Mouse (Mus musculus) heart, postnatal 10 days (tissue): ENCODE results near the gene Lrpap1. TPM values are rescaled to one million over a fixed set of nuclear protein-coding genes. Genes with fewer than 3 reads are reported as not detected.
A peak's percentile ranks its signal among the peaks of the same experiment; 100 is the strongest.

Experiments used
- DNase-seq, 2 experiments: peaks; one replicate each; pipeline ENCODE4 v3.0.0; 2021
- intact Hi-C: fragments of 180-260 bp; cut with DNase I; formaldehyde crosslinking; loops from one replicate; pipeline ENCODE4 v1.15.1; 2025
- total RNA-seq, 2 experiments: library from RNA; stranded (reverse); gene quantifications; 2 replicates each; pipeline ENCODE4 v1.2.3; 2021

The Lrpap1 gene
- 10 to 100 TPM; 52.6 to 58.3 TPM for total RNA-seq

DNA sequence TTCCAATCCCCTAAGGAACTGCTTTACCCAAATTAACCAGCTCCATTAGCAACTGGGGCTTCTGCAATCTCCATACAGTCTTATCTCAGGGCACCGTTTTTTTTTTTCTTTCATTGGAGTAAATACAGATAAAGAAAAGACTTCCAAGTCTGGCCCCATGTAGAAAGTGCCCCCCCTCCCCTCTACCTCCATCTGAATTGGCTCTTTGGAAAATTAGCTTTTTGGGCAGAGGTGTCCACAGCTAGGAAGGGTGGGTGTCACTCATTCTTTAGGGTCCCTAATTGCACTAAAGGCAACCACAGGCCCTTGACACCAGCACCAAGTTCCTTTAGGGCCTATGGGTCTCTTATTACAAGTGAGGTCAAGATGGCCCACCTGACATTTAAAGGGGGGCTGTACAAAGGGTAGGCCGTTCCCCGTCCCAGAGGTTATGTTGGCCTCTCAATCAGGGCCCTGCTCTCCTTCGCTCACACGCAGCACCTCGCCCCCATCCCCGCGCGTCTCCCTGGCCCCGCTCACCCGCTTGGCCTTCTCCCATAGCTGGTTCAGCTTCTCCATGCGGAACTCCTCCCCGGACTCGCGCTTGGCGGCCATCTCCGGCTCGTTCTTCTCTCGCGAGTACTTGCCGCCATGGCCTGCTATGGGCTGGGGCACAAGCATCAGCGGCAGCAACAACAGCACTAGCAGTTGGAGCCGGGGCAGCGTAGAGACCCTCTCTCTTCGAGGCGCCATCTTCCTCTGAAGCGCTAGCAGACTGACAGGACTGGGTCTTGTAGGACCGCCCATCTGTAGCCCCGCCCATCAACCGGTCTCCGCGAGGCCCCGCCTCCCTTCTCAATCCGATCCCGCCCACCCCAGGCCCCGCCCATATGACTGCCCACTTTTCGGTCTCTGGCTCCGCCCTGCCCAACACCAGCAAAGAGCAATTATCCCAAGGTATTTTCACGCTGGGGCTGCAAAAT lies at the start of gene Lrpap1:
Gene Lrpap1, minus strand, starts transcription at position 807 of the 962 bp plus-strand sequence.
- intact Hi-C loops, result no loop called here
- peak; percentile 90 to 92 for DNase-seq

DNA sequence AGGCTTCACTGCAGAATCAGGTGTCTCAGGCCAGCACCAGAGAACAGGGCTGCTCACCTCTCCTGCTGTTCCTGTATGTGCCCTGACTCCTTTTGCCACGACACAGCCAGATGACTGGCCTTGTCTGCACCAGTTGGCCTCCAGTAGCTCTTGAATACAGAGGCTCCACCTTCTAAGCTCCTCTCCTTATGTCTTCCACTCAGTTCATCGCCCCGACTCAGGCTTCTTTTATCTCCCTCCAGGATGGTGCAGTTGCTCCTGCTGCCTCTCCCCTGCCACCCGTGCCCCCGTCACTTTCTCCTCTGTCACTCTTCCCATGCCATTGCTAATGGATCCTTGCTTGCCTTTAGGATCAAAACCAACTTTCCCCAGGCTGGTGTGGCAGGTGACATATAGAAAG lies 44.4 kb upstream of the Lrpap1 start:
- no peak for DNase-seq
- intact Hi-C loops, result no loop called here

DNA sequence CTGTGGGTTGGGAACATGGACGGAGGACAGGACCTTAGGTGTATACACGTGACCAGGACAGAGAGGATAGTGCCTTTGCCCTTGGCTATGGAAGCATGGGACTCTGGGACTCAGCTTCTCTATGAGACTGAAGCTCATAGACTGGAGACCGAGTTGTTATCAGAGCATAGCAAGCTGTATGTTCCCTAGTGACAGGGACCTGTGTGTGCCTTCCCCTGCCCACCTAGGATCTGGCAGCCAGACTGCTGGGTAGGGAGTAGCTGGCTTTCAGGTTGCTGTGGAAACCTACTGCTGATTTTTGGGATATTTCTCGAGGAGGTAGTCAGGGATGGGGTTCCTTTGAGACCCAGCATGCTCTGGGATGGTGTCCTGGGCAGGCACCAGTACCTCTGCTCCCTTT lies 44.0 kb upstream of the Lrpap1 start:
- no peak for DNase-seq
- intact Hi-C loops, result no loop called here

DNA sequence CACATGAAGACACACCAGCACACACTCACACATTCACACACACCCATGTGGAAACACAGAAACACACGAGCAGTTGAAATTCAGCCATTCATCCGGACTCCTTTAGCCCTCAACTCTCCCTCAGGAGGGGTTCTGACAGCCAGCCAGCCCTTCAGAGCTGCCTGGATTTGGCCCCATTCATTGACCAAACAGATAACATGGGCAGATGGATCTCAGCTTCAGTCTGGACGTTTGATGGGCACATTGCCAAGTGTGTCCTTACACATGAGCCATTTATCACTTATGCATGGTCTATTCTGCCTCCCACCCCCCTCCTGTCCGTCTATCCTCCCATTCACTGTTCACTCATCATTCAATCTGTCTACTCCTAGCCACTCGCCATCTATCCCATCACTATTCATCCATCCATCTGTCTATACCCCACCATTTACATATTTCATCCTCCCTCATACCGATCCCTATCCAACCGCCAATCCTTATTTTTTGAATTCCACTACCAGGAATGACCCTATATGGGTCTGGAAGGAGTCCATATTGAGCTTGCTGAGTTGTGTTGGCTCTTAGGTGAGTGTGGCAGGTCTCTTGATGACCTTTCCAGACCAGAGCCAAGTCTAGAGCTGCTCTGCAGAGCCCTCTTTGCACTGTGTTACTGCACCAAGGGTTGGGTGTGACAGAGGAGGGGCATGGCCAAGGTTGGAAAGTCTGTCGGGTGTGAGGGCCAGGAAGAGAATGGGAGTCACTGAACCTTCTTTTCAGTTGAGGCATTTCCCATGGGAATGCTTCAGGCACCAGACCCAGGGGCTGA lies 42.6 kb upstream of the Lrpap1 start:
- no peak for DNase-seq
- intact Hi-C loops, result no loop called here

DNA sequence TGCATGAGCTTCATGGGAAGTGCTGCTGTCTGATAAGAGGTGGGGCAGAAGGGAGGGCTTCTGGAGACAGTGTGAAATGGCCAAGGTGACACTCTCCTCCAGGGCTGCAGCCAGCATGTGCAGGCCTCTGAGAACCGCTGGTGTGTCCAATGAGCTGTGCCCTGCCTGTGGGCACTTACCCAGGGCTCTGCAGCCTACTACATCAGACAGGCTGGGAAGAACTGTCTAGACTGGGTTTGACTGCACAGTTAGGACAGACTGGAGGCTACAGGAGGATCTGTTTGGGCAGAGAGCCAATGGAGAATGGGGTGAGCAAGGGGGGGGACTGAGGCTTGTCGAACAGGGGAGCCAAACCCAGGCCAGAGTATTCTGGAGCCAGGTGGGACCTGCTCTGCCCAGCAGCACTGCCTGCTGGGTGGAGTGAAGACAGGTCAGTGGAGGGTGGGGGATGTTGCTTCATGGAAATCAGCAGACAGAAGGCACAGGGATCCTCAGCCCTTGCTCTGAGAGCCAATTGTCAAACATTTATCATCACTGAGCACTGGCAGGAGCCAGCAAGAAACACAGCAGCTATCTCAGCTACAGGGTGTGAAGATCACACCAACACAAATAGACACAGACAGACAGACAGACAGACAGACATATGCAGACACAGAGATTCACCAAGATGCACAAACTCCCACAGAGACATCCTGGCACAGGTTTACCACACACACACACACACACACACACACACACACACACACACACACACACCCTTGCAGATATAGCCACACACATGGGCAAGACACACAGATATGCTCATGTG lies 41.8 kb upstream of the Lrpap1 start:
- DNase-seq, result peak in 1 of 2 experiments; percentile 32
- intact Hi-C loops, result no loop called here

DNA sequence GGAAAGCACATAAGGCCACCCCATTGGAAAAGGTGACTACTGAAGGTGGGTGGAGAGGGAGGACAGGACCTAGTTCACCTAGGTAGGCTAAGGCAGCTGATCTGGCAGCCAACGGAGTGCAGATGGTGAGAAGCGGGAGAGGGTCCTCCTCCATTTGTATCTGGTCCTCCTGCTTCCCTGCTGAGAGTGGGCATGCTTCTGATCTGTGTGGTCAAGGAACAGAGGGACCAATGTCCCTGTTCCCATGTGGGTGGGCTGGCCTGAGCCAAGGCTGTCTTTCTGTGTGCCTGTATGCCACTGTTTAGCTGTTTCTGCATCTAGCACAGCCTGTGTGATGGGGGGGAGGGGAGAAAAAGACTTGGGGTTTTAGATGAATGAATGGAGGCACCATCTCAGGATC lies 41.2 kb upstream of the Lrpap1 start:
- DNase-seq, result no peak
- intact Hi-C loops, result no loop called here

DNA sequence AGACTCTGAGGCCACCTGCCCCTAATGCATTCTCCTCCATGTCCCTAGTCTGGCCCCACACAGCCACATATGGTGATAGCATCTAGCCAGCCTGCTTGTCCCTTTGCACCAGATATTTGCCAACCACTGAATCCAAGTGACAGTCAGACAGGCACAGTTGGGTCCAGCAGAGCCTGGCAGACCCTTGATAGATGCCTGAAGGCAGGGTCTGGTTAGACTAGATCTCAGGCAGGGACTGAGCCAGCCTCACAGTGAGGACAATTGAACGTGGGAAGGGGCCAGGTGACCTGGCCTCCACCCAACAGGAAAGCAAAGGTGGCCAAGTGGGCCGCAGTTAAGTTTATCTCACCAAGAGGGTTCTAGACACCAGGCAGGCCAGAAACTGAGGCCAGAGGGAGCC lies 39.1 kb upstream of the Lrpap1 start:
- DNase-seq, result no peak
- intact Hi-C loops, result no loop called here

DNA sequence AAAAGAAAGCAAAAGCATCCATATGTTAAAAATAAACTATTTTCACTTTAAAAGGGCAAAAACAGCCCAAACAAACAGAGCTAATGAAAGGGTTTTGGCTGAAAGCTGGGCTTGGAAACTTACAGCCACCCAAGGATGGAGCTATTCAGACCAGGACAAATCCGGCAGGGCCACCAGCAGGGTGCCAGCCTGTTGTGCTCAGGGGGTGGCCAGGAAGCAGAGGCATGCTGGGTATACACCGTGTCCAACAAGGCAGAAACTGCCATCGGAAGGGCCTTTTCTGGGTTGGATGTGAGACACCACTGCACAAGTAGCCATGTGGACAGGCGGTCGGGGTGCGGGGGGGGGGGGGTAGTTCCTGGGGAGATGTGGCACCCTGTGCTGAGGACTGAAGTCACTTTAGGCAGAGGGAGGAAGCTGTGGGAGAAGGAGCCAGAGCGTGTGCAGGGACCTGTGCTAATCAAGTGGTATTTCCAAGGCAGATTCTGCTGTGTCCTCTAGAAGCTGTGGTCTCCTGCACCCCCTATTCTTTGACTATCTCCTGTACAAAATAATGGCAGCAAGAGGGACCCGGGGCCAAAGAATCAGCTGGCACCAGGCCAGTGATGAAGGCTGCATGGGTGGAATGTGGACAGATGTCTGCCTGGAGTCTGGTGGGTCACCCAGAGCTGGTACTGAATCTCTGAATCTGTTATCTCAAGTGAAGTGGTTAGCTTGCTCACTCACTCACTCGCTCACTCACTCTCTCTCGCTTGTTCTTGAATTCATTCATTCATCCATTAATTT lies 38.1 kb upstream of the Lrpap1 start:
- intact Hi-C loops, result no loop called here
- no peak for DNase-seq

DNA sequence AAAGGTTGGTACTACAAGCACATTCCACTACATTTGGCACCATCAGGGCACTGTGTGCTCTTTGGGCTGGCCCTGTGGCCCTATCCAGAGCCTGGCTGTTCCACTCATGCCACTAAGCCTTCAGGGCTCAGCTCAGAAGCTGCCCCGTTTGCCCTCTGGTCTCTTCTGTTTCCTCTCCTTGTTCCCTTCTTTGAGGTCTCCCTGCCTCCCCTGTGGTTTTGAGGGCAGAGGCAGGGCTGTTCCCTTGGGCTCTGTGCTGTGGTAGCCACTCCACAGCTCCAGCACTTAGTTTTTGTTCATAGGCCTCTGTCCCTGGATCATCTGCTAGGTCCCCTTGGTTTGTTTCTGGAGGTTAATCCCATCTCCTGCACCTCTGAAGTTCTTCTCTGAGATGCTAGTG lies 37.3 kb upstream of the Lrpap1 start:
- intact Hi-C loops, result no loop called here
- no peak for DNase-seq

DNA sequence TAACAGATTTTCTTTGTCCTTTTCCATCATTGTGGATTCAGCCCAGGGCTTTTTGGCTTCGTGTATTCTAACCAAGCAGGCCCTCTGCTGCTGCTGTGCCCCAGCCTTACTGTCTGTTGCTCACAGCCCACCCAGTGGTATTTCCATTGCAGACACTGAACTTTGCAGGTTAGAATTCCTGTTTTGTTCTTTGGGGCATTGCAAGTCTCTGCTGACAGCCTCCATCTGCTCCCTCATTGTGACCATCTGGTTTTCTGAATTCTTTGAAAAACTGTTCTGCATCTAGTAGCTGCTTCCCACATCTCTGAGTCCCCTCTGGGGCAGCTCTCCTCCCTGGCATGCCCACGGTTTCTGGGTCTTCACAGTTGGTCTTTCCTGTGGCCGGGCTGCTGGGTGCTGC lies 35.8 kb upstream of the Lrpap1 start:
- DNase-seq, result no peak
- intact Hi-C loops, result no loop called here

DNA sequence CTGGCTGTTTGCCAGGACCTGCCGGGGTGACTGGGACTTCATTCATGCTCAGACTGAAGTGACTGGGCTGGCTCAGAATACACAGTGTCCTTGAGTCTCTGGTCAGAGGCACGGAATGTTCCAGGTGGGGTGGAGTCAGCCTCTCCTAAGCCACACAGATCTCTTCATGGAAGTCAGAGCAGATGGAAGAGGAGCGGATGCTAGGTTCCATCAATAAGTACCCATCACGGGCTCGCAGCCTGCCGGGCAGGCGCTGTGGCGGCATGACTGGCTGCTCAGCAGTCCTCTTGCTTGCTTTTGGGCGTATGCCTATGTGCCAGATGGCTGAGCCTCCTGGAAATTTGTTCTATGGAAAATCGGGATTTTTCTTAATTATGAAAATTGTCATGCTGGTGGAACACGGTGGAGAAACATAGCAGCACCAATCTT lies 32.6 kb upstream of the Lrpap1 start:
- no peak for DNase-seq
- intact Hi-C loops, result no loop called here

DNA sequence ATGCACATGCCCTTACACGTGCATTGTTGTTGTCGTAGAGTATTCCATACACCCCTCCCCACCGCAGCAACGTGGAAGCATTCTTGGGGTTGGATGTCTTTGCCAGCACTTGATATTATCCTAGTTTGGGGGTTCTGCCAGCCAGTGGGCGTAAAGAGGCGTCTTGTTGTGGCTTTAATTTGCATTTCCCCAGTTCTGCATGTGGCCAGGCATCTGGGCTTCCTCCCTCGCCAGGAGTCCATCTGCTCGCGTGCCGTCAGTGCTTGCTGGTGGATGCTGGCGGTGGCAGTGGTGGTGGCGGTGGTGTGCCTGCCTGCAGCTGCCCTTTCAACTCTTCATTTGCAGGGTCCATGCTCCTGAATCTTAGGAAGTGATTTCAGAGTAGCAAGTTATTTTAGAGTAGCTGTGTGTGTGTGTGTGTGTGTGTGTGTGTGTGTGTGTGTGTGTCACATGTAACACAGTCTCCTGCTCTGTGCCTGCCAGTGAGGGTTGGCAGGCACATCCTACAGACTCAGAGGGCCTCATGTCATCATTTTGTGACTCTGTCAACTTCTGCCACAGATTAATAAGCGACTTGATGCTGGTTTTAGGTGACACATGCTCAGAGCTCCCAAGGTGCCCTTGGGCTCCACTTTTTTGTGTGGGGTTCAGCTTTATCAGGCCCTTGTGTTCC lies 32.1 kb upstream of the Lrpap1 start:
- intact Hi-C loops, result no loop called here
- no peak for DNase-seq

DNA sequence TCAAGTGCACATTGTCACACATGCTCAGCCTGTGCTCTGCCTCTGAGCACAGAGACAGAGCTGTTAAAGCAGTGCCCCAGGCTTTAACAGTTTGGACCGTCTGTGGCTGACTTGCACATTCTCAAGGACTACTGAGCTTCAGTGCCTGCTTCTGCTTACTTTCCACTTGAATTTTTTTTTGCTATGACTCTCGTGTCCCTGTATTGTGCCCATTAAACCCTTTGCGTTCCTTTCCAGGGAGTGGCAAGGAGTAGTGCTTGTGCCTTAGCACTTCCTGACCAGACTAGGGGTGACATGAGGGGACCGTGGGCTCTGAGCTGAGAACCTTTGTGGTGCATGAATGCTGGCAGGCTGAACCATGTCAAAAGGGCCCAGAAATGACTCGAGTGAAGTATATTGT lies 30.3 kb upstream of the Lrpap1 start:
- intact Hi-C loops, result no loop called here

DNA sequence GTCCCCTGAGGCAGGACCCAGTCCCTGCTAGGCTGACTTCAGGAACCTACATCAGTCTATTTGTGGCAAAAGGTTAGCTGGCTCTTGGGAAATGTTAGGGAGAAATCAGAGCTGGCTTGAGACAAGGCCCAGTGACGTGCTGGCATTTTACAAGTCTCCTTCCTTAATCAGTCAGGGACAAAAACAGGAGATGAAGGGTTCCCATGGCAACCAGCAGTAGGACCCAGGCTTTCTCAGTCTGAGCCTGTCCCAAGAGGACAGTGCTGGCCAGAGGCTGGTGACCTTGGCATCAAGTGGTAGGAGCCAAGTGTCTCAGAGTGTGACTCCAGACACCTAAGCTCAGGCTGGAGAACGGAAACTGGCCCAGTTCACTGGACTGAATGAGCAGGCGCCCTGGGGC lies 28.7 kb upstream of the Lrpap1 start:
- intact Hi-C loops, result no loop called here
- DNase-seq, result no peak

More for the DNA sequence above, 30.3 kb upstream of the Lrpap1 start:
- DNase-seq, result no peak

DNA sequence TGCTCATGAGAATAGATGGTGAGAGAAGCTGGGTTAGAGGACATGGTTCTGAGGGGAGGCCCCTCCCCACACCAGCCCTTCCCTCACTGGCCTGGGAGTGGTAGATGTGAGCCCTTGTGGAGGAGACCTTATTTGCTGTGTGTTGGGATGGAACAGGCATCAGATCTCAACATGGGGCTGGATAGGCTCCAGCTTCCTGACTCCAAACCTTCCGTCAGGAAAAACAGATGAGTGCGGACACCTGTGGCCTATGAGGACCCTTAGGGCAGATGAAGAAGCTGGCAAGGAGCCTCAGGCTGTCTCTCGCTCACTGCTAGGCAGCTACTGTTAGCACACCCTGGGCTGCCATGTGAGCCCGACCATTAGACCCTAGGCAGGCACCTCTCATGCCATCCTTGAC lies 27.9 kb upstream of the Lrpap1 start:
- intact Hi-C loops, result no loop called here
- no peak for DNase-seq

DNA sequence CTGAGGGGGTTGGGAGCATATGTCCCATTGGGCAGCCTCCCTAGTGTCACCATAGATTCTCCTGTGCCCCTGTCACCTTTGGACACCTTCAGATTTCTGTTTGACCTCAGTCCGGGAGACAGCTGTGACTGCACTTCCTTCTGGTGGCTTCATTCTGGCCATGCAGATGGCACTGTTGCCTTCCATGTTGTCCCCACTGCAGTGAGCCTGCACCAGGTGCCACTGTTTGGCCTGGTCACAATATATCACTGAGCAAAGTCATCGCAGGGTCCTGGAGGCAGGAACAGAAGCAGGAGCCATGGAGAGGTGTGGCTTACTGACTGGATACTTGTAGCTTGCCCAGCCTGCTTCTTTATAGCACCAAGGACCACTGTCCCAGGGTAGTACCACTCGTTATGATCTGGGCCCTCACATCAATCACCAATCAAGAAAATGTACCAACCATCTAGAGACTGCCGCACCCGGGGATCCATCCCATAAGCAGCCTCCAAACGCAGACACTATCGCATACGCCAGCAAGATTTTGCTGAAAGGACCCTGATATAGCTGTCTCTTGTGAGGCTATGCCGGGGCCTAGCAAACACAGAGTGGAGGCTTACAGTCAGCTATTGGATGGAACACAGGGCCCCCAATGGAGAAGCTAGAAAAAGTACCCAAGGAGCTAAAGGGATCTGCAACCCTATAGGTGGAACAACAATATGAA lies 26.9 kb upstream of the Lrpap1 start:
- DNase-seq, result no peak
- intact Hi-C loops, result no loop called here

DNA sequence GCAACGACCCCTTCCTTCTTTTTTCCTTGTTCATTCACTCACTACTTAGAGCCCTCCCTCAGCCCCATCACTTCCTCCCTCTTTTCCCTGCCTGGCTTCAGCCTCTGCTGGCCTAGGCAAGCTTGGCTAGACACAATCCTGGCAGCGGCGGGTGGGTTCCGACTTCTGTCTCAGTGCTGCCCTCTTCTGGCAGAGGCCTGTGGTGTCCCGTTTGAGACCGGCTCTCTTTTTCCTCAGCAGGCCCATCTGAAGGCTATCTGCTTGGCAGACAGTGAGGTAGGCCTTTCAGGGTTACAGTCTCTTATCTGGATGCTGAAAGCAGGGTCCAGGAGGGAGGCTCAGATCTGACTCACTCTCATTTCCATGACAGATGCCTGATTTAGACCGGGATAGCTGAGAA lies 26.2 kb upstream of the Lrpap1 start:
- peak; percentile 91 to 95 for DNase-seq
- intact Hi-C loops, result no loop called here

DNA sequence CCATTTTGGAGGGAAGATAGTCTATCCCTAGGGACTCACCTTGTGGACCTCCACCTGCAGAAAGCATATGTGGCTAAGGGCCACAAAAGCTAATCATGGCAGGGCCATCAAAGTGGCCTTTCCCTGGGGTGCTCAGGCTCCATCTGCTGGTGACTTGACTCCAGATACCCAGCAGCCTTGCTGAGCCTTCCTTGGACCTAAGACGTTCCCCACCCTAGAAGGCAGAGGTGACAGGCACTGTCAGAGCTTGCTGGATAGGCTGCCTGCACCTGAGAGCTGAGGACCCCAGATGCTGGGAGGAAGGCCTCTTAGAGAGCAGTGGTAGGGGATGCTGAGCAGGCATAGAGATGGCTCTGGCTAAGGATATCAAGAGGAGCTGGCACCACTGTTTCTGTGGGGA lies 25.7 kb upstream of the Lrpap1 start:
- no peak for DNase-seq
- intact Hi-C loops, result no loop called here

DNA sequence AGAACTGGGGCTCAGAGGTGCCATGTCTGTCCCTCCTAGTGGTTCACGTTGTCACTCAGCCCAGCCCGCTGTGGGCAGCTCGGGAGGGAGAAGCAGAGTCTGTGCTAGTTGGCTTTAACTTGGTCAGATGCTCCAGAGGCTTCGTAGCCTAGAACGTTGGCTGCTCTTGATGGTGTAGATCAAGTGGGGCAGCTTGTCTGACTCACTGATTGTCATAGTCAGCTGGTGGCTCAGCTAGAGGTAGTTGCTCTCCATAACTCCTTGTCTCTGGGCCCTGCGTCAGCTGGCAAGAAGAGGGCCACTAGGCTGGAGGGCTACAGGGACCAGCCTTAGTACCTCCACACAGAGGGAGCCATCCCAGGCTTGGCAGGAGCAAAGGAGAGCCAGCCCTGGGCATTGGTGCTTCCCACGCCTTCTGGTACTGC lies 24.2 kb upstream of the Lrpap1 start:
- intact Hi-C loops, result no loop called here

More for the DNA sequence above, 24.2 kb upstream of the Lrpap1 start:
- no peak for DNase-seq
